Mouse (Mus musculus): Measurements from ENCODE around the gene Rnf212b.
"Not testable (repeated sequence)": the region's sequence is repeated elsewhere in the genome, so short reads cannot be mapped to it uniquely, and the experiment has no call there.

The Rnf212b gene

GRCm38 (mm10) chr14:54813991-54814390, at the start of gene Rnf212b:
Gene Rnf212b (plus strand): TSS chr14:54814141.
- DNase-seq (ENCODE audit: low read depth in 1 of 2, low spot score in 2 of 2) = no peak

GRCm38 (mm10) chr14:54766937-54767336, 47.0 kb upstream of the Rnf212b start:
- not testable (repeated sequence) for DNase-seq (ENCODE audit: low read depth in 1 of 2, low spot score in 2 of 2)

- peak in 1 of 2 experiments; percentile 39 for DNase-seq (ENCODE audit: low read depth in 1 of 2, low spot score in 2 of 2)
Observed at GRCm38 (mm10) chr14:54768314-54769067, 45.5 kb upstream of the Rnf212b start.

GRCm38 (mm10) chr14:54769068-54769425, 44.9 kb upstream of the Rnf212b start:
- DNase-seq (ENCODE audit: low read depth in 1 of 2, low spot score in 2 of 2) = no peak

- DNase-seq (ENCODE audit: low read depth in 1 of 2, low spot score in 2 of 2) = no peak
Observed at GRCm38 (mm10) chr14:54770373-54770772, 43.6 kb upstream of the Rnf212b start.

GRCm38 (mm10) chr14:54772333-54772856, 41.5 kb upstream of the Rnf212b start:
- no peak for DNase-seq (ENCODE audit: low read depth in 1 of 2, low spot score in 2 of 2)

- DNase-seq (ENCODE audit: low read depth in 1 of 2, low spot score in 2 of 2) = no peak
Observed at GRCm38 (mm10) chr14:54775534-54776041, 38.4 kb upstream of the Rnf212b start.

DNA sequence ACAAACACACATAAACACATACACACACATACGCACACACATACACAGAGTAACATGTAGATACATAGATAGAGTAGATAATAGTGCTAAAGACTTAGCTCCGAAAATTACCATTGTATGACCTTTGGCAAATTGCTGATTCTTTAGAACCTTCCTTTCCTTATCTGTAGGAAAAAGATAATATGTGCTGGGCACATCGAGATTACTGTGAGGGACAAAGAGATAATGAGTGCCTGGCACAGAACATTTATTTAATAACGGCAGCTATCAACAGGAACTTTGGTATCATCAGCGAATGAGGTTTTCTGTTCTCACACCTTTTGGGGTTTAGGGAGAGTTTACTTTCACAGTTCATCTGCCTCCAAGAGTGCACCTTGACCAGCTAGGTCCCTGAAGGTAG, 37.2 kb upstream of the Rnf212b start:
- DNase-seq (ENCODE audit: low read depth in 1 of 2, low spot score in 2 of 2) = no peak

- no peak for DNase-seq (ENCODE audit: low read depth in 1 of 2, low spot score in 2 of 2)
Observed at GRCm38 (mm10) chr14:54777893-54778292, 36.0 kb upstream of the Rnf212b start.

- no peak for DNase-seq (ENCODE audit: low read depth in 1 of 2, low spot score in 2 of 2)
Observed at GRCm38 (mm10) chr14:54780084-54780483, 33.9 kb upstream of the Rnf212b start.

DNA sequence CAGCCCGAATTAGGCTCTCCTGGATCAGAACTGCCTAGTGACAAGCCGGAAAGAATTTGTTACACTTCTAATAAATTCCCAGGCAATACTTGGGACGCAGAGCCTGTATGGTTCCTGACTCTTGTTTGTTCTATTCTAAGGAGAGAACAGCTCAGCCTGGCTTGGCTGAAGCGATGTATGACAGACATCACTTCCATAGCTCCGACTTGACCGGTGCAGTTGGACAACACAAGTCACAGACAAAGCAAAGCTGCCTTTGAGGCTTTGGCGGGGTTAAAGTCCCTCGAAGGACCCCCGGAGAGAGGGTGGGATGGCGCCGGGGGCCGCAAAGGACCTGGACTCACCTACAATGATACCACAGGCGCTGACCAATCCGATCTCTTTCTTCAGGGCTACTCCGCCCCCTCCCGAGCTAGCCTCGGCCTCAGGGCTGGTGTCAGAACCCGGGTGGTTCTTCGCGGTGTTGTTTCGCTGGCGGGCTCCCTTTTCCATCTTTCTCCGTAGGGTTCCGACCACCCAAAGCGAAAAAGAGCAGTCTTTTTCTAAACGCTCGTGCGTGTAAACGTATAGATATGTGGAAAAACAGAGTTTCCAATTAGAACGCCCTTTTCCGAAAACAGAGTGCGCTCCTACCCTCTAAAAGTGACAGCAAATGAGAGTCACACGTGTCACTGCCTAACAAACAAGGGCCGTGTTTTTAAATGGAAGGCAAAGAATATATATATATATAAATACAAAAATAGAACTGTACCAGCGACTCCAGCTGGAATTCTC, 32.9 kb upstream of the Rnf212b start:
- peak in 1 of 2 experiments; percentile 10 for DNase-seq (ENCODE audit: low read depth in 1 of 2, low spot score in 2 of 2)

GRCm38 (mm10) chr14:54781610-54782365, 32.2 kb upstream of the Rnf212b start, which contains the start of gene Slc7a8:
Gene Slc7a8 (minus strand): TSS chr14:54781946.
- DNase-seq (ENCODE audit: low read depth in 1 of 2, low spot score in 2 of 2) = peak in 1 of 2 experiments; percentile 36

DNA sequence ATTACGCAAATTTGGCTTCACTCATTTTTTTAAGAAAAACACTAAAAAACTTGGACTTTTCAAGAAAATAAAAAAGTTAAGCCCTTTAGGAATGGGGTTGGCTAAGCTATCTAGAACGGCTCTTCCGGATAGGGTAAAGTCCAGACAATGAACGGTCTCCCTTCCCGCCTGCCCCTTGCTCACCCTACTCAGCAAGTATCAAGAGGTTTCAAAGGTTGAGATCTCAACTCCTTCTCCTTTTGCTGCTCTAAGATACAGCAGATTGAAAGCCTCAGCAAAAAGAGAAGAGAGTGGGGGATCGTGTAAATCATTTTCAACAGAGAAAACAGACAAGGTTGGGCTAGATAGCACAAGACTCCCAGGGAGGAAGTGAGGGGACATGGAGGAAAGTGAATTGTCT, 31.0 kb upstream of the Rnf212b start:
- DNase-seq (ENCODE audit: low read depth in 1 of 2, low spot score in 2 of 2) = no peak

DNA sequence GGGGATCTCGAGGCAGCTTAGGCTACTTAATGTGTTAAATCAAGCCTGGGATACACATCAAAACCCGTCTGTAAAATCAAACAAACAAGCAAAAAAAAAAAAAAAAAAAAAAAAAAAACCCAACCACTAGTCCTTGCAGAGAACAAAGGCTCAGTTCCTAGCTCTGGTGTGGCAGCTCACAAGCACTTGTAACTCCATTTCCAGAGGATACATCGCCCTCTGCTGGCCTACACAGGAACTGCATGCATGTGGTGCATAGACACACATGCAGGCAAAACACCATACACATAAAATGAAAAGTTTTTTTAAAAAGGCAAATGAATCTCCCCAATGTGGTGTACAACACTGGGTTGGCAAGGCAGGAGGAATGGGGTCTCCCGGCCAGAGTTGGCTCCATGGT, 28.0 kb upstream of the Rnf212b start:
- DNase-seq (ENCODE audit: low read depth in 1 of 2, low spot score in 2 of 2) = peak; percentile 56 to 80

GRCm38 (mm10) chr14:54786489-54786888, 27.5 kb upstream of the Rnf212b start:
- DNase-seq (ENCODE audit: low read depth in 1 of 2, low spot score in 2 of 2) = no peak

GRCm38 (mm10) chr14:54787226-54787625, 26.7 kb upstream of the Rnf212b start:
- no peak for DNase-seq (ENCODE audit: low read depth in 1 of 2, low spot score in 2 of 2)

DNA sequence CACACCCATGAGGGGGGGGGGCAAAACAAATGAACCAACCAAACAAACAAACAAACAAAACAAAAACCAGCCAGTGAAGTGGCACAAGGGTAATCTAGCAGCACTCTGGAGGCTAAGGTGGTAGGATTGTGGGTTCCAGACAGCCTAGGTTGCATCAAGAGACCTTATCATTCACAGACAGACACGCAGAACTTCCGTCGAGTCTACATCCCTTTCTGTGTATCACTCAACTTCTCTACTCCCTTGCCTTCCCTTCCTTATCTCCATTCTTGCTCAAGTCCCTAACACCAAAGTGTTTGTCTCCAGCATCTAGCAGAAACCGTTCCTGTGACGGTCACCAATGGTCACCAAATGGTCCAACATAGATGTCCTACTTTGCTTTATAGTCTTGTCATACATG, 25.7 kb upstream of the Rnf212b start:
- no peak for DNase-seq (ENCODE audit: low read depth in 1 of 2, low spot score in 2 of 2)

DNA sequence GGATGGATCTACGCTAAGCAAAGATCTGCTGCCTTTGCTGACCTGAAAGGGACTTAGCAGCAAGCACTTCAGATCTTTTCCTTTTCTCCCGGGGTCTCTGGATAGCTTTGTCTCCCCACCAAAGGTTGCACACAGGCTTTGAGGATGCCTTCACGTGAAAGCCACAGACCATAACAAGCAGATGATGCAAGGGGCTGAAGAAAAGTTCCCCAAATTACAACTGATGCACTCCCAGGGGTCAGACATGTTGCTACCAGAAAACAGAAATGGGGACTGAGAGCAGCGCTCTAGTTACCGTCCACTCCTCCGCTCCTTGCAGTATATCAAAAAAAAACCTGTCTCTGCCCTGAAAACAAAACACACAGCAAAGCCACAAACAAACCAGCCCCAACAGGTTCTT, 21.8 kb upstream of the Rnf212b start:
- no peak for DNase-seq (ENCODE audit: low read depth in 1 of 2, low spot score in 2 of 2)

- DNase-seq (ENCODE audit: low read depth in 1 of 2, low spot score in 2 of 2) = no peak
Observed at GRCm38 (mm10) chr14:54793351-54793750, 20.6 kb upstream of the Rnf212b start.

DNA sequence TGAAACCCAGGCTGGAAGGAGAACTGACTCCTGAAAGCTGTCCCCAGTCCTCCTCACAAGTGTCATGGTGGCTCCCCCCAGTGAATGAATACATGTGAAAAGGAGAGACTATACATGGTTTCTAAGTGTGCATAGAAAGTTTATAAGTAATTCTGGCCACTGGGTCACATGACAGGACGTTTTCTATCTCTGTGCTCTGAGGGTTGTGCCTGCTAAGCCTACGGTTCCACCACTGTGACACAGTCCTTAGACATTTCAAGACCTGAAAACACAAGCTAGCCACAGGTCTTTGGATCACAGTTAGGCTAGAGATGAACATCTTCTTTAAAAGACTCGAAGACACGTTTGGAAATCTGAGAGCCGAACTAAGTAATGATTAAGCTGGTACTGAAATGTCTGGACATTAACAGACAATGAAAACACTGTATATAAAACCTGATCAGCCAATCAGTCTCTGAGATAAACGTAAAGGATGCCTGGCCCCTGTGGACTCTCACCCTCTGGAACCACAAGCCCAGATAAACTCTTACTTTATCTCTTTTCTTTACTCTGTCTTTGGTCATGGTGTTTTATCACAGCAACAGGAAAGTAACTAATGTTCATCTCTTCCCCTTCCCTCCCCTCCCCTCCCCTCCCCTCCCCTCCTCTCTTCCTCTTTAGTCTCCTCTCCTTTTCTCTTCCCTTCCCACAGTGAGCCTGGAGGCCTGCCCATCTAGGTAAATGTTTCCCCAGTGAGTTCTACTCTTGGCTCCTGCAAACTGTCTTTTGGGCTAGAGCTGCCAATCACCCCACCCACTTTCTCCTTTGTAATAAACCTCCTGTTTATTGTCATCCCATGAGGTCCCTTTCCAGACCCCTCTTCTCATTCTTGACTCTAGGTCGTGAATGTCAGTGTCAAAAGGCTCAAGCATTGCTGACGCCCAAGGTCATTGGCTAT, 19.8 kb upstream of the Rnf212b start:
- no peak for DNase-seq (ENCODE audit: low read depth in 1 of 2, low spot score in 2 of 2)

Measured in monocyte, adult 2 months (primary cell).